Mouse (Mus musculus) heart, adult 2 months (tissue): Measurements from ENCODE around the gene Filip1. TPM values are rescaled to one million over a fixed set of nuclear protein-coding genes. Genes with fewer than 3 reads are reported as not detected.

Experiments used
- DNase-seq, 2 experiments: peaks; one replicate each; pipeline ENCODE4 v3.0.0; 2021
- H3K27ac ChIP-seq: fragments of 200-600 bp; 2 replicates; pipeline ENCODE4 v1.8.1; 2022
- H3K27me3 ChIP-seq: fragments of 200-500 bp; 2 replicates; pipeline ENCODE4 v1.6.1; 2012; ENCODE audit warnings: mild to moderate bottlenecking, low read length, inconsistent platforms, mixed read lengths; ENCODE audit not compliant: control insufficient read depth, insufficient read depth
- H3K36me3 ChIP-seq: fragments of 200-500 bp; 2 replicates; pipeline ENCODE4 v1.6.1; 2012; ENCODE audit warnings: low read length, inconsistent platforms; ENCODE audit not compliant: control insufficient read depth, insufficient read depth
- H3K4me1 ChIP-seq: fragments of 200-500 bp; 2 replicates; pipeline ENCODE4 v1.6.1; 2011; ENCODE audit warnings: low read length; ENCODE audit not compliant: control insufficient read depth, insufficient read depth
- H3K4me3 ChIP-seq: fragments of 200-600 bp; 2 replicates; pipeline ENCODE4 v1.8.1; 2022
- H3K79me2 ChIP-seq: fragments of 200-500 bp; replicated peaks from 2 replicates; pipeline ENCODE4 v1.6.1; 2012; ENCODE audit warnings: mild to moderate bottlenecking, inconsistent platforms, low read length, moderate library complexity, mixed read lengths; ENCODE audit not compliant: control insufficient read depth, insufficient read depth
- H3K9ac ChIP-seq: fragments of 200-500 bp; 2 replicates; pipeline ENCODE4 v1.6.1; 2012; ENCODE audit warnings: low read depth, mild to moderate bottlenecking, control low read depth, inconsistent platforms, low read length, mixed read lengths
- CTCF ChIP-seq: fragments of 200-600 bp; IDR thresholded peaks from 2 replicates; pipeline ENCODE4 v1.8.1; 2022; ENCODE audit warnings: antibody characterized with exemption, mild to moderate bottlenecking, moderate library complexity
- EP300 ChIP-seq: fragments of 200-500 bp; IDR thresholded peaks from 2 replicates; pipeline ENCODE4 v1.6.1; 2011; ENCODE audit warnings: low read depth, low read length, control low read depth; ENCODE audit not compliant: insufficient read depth
- POLR2A ChIP-seq: fragments of 200-500 bp; IDR thresholded peaks from 2 replicates; pipeline ENCODE4 v1.6.1; 2011; ENCODE audit warnings: mild to moderate bottlenecking, low read depth, low read length, control low read depth; ENCODE audit not compliant: insufficient read depth
- WGBS: fragments of 180-500 bp; shearing (Covaris S2); methylation state at CpG from one replicate; pipeline ENCODE4 v1.1.7; 2018; 5-methylcytosine and 5-hydroxymethylcytosine counted together
- intact Hi-C: fragments of 180-260 bp; cut with DNase I; formaldehyde crosslinking; loops from one replicate; pipeline ENCODE4 v1.15.1; 2025
- polyA plus RNA-seq: library from polyadenylated mRNA; depleted of rRNA; stranded (reverse); fragments of >200 nt; gene quantifications from 2 replicates; pipeline ENCODE4 v1.2.3, GENCODE M21; 2012
- total RNA-seq, 2 experiments: library from RNA; stranded (reverse); gene quantifications; 2 replicates each; pipeline ENCODE4 v1.2.3; 2021

Filip1 gene
- total and polyA plus RNA-seq, 3 experiments = 18.8 to 126 (median 91.1) TPM

DNA sequence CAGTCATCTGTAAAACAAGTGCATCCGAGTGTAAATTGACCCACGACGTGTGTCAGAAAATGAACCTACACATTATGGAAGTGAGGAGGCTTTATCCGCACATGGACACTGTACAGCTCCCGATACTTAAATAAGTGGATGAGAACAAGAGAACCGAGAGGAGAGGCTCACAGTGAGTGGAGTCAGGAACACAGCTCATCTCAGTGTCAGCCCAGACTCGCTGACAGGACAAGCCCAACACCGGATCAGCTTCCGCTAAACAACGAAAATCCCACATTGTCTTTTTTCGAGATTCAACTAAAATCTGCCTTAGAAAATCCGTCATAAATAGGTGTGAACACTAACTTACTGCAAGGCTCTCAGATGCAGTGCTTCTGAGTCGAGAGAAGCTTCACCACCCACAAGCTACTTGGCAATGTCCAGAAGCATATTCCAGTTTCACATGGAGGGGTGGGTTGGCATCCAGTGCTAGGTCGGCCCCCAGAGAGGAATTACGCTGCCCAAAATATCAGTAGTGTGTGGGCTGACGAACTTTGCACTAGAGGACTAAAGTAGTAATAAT is 22.1 kb downstream of the Filip1 start:
- Histone ChIP-seq H3K36me3 (no peaks in the 10 kb centered on the region; the same call in 1 of the 2 replicates), H3K79me2 (no peaks in the 10 kb centered on the region), H3K9ac (no peak overlapping the region), H3K4me1 (no peaks in the 10 kb centered on the region; the same call in 1 of the 2 replicates), H3K27ac (no peak overlapping the region), H3K4me3 (no peak overlapping the region; the same call in 1 of the 2 replicates), H3K27me3 (no peaks in the 10 kb centered on the region)
- 58% methylated on average over 16 of the region's 16 CpGs for WGBS
- intact Hi-C loops = no loop called here
- TF ChIP-seq EP300 = no peak
- TF ChIP-seq POLR2A = no peak
- no peak for TF ChIP-seq CTCF
- no peak for DNase-seq

DNA sequence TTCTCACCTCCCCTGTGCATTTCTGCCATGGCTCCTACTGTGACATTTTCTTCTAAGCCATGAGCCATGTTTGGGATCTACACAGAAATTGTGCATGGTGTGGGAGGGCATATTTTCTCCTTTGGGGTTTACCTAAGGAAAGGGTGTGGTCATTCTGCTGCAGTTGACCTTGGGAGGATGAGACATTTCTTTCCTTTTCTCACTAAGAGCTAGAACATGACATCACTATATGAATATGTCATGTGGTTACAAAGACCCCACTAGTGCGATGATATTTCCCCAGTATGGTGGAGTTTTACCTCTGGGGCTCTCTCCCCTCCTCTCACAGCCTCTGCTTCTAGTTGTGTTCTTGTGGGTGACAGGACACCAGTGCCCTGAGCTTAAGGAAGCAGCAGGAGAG is 22.9 kb downstream of the Filip1 start:
- Histone ChIP-seq H3K4me1 (no peaks in the 10 kb centered on the region; the same call in 1 of the 2 replicates), H3K4me3 (no peak overlapping the region), H3K36me3 (no peaks in the 10 kb centered on the region; the same call in 1 of the 2 replicates), H3K27ac (no peak overlapping the region), H3K27me3 (no peaks in the 10 kb centered on the region), H3K9ac (no peak overlapping the region), H3K79me2 (no peaks in the 10 kb centered on the region)
- intact Hi-C loops = no loop called here
- no peak for DNase-seq
- WGBS = 40% methylated on average over 1 of the region's 1 CpGs
- TF ChIP-seq POLR2A (no peak), EP300 (no peak), CTCF (no peak)

DNA sequence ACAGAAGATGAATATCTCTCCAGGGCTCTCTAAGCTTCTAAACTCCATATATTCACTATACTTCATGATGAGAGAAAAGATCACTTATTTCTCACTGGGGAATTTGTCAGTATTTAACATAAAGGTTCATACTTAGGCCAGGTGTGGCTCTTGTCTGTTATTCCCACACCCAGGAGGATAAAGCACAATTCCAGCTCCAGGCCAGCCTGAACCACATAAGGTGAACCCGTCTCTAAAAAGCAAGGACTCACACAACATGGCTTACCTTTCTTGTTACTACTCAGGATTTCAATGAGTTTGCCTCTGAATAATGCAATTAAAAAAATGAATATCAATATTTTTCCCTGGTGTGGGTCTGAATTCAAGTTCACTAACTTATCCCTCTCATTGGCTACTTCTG is 23.6 kb downstream of the Filip1 start:
- Histone ChIP-seq H3K27me3 (no peaks in the 10 kb centered on the region), H3K27ac (no peak overlapping the region), H3K36me3 (no peaks in the 10 kb centered on the region; the same call in 1 of the 2 replicates), H3K79me2 (no peaks in the 10 kb centered on the region), H3K4me3 (no peak overlapping the region), H3K9ac (no peak overlapping the region), H3K4me1 (no peaks in the 10 kb centered on the region; the same call in 1 of the 2 replicates)
- TF ChIP-seq EP300 (no peak), POLR2A (no peak), CTCF (no peak)
- intact Hi-C loops = no loop called here
- no peak for DNase-seq
- 97% methylated on average over 1 of the region's 1 CpGs for WGBS

DNA sequence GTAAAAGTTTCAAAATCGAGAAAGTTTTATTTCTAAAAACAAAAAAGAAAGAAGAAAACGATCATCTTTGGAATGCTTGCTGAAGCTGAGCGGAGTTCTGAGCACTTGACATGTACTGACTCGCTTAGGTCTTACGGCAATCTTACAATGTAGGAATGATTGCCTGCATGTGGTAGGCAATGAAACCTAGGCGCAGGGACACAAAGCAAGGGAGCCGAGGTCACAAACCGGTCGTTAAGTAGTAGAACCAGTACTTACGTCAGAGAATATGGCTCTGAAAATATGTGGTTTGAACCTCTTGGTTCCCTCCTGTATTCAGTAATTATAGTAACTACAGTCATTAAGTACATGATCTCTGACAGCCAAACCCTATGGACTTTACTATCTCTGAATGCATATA is 29.4 kb downstream of the Filip1 start:
- no peak for DNase-seq
- H3K79me2 ChIP-seq = no peaks in the 10 kb centered on the region; the same call in 1 of the 2 replicates
- no peaks in the 10 kb centered on the region for H3K36me3 ChIP-seq
- H3K27ac ChIP-seq = no peak overlapping the region
- intact Hi-C loops = no loop called here
- H3K27me3 ChIP-seq = no peaks in the 10 kb centered on the region
- H3K4me3 ChIP-seq = no peak overlapping the region
- no peak for TF ChIP-seq EP300
- H3K9ac ChIP-seq = no peak overlapping the region
- peaks cover 6% of the 10 kb centered on the region for H3K4me1 ChIP-seq
- 87% methylated on average over 10 of the region's 10 CpGs for WGBS

DNA sequence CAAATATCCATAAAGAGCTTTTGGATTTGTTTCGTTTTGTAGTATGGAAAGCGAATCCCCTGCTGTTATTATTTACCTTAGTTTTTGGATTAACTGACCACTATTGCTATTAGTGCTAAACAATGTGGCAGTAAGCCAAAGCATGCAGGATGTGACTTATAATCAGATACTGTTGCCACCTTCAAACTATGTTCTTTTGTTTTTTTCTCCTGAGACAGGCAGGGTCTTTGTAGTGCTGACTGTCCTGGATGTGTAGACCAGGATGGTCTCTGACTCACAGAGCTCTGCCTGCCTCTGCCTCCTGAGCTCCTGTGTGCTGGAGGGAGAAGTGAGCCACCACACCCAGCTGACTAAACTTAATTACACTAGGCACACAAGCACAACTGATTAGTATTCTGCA is 33.4 kb downstream of the Filip1 start:
- Histone ChIP-seq H3K79me2 (peaks cover 6% of the 10 kb centered on the region), H3K36me3 (peaks cover 14% of the 10 kb centered on the region), H3K4me3 (no peak overlapping the region), H3K27ac (peak overlapping the region; percentile 15; the same call in 1 of the 2 replicates), H3K9ac (no peak overlapping the region), H3K27me3 (no peaks in the 10 kb centered on the region), H3K4me1 (peaks cover 15% of the 10 kb centered on the region)
- intact Hi-C loops = loop anchor here (2.0 to 5.0 kb wide), 2 partner anchors 24 to 97 kb away; no protein-coding TSS in a partner anchor
- TF ChIP-seq POLR2A = no peak
- no peak for TF ChIP-seq CTCF
- TF ChIP-seq EP300 = no peak
- no peak for DNase-seq
- WGBS = 64% methylated on average over 2 of the region's 2 CpGs

DNA sequence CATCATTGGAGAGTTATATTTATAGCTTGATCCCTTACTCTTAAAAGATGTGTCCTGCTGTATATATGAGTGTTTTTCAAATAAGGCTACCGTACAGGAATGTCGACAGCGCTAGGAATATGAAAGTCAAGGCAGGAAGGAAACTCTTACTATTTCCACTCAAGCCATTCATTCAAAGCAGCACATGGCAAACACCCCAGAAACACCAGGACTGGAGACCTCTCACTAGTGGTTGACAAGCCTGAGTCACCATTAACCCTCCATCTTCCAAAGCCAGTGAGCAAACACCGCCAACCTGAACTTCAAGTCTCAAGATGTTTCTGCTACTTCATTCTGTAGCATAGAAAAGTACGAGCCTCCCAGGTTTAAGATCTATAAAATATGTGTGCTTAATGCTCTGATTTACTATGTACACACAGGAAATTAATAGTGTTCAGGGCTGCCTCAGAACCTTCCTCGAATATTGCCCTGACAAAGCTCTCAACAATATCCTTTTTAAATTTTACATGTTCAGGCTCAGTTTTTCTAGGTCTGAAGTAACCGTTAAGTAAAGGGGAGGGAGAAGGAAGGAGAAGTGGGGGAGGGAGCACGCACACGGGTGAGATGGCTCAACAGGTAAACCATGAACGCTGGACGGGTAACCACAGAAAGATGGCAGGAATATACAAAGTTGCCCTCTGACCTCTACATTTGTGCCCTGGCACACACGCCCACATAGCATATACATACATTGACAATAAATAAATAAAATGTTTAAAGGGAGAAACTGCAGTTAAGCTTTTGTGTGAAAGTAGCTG is 34.2 kb downstream of the Filip1 start:
- no peaks in the 10 kb centered on the region for H3K27me3 ChIP-seq
- TF ChIP-seq POLR2A = no peak
- no peak for TF ChIP-seq CTCF
- TF ChIP-seq EP300 = no peak
- peak overlapping the region; percentile 97 for H3K27ac ChIP-seq
- H3K79me2 ChIP-seq = peaks cover 6% of the 10 kb centered on the region
- peak in 1 of 2 experiments; percentile 27 for DNase-seq
- peak overlapping the region; percentile 65 for H3K4me3 ChIP-seq
- 41% methylated on average over 12 of the region's 12 CpGs for WGBS
- H3K4me1 ChIP-seq = peaks cover 15% of the 10 kb centered on the region
- peaks cover 16% of the 10 kb centered on the region for H3K36me3 ChIP-seq
- H3K9ac ChIP-seq = peak overlapping the region; percentile 14; the same call in 1 of the 2 replicates
- intact Hi-C loops = loop anchor here (2.0 to 5.0 kb wide), 2 partner anchors 24 to 96 kb away; no protein-coding TSS in a partner anchor
